Mouse (Mus musculus): ENCODE data around the gene Snx4.

DNA sequence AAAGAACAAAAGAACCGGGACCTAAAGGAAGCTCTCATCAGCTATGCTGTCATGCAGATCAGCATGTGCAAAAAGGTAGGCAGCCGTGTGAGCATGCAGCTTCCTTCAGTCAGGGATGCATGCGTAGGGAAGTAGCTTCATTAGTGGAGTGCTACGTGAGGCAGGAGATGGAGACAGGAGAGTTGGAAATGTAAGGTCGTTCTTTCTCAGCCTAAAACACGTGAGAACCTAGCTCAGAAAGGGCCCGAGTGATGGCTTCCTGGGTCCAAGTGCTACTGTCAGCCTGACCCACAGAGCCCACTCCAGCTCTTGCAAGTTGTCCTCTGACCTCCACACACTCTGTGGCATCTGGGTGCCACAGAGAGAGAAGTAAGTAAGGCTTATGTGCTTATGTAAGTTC, 43.4 kb downstream of the Snx4 start:
- TF ChIP-seq CTCF (IDR thresholded peaks at IDR 0.05; ENCODE audit: extremely low read depth, insufficient read length, insufficient replicate concordance, low read depth, low read length) (no peak), POLR2A (IDR thresholded peaks at IDR 0.05; ENCODE audit: low read depth, low read length) (no peak)
